Mouse (Mus musculus): ENCODE measurements around the gene Tbxas1. TPM values are rescaled to one million over a fixed set of nuclear protein-coding genes. Genes with fewer than 3 reads are reported as not detected.

Gene Tbxas1
- total RNA-seq, 2 experiments from 2014 or later: 0.79 to 0.81 TPM

GRCm38 (mm10) chr6:38918728-38919127 is 43.5 kb downstream of the Tbxas1 start:
- intact Hi-C loops (cut with DNase I): no loop called here
- no peak for DNase-seq

GRCm38 (mm10) chr6:38919135-38919740 is 44.0 kb downstream of the Tbxas1 start:
- no peak for DNase-seq
- intact Hi-C loops (cut with DNase I): no loop called here

GRCm38 (mm10) chr6:38920141-38920540 is 44.9 kb downstream of the Tbxas1 start:
- intact Hi-C loops (cut with DNase I): no loop called here
- DNase-seq: no peak

- intact Hi-C loops (cut with DNase I): no loop called here
- no peak for DNase-seq
Observed at GRCm38 (mm10) chr6:38921095-38921809, 46.0 kb downstream of the Tbxas1 start.

GRCm38 (mm10) chr6:38921810-38922116 is 46.6 kb downstream of the Tbxas1 start:
- intact Hi-C loops (cut with DNase I): no loop called here
- DNase-seq: no peak

GRCm38 (mm10) chr6:38922517-38922916 is 47.3 kb downstream of the Tbxas1 start:
- no peak for DNase-seq
- intact Hi-C loops (cut with DNase I): no loop called here

- no peak for DNase-seq
- intact Hi-C loops (cut with DNase I): no loop called here
Observed at GRCm38 (mm10) chr6:38923450-38923849, 48.2 kb downstream of the Tbxas1 start.

- intact Hi-C loops (cut with DNase I): no loop called here
Observed at GRCm38 (mm10) chr6:38923870-38924817, 48.9 kb downstream of the Tbxas1 start.

GRCm38 (mm10) chr6:38925719-38926118 is 50.5 kb downstream of the Tbxas1 start:
- no peak for DNase-seq
- intact Hi-C loops (cut with DNase I): loop anchor here (5.0 kb wide), 1 partner anchor 142 kb away; no protein-coding TSS in a partner anchor

More at GRCm38 (mm10) chr6:38923870-38924817, 48.9 kb downstream of the Tbxas1 start:
- DNase-seq: no peak

GRCm38 (mm10) chr6:38926135-38926962 is 51.1 kb downstream of the Tbxas1 start:
- intact Hi-C loops (cut with DNase I): loop anchor here (5.0 kb wide), 1 partner anchor 141 kb away; no protein-coding TSS in a partner anchor
- no peak for DNase-seq

GRCm38 (mm10) chr6:38926963-38927361 is 51.8 kb downstream of the Tbxas1 start:
- intact Hi-C loops (cut with DNase I): loop anchor here (5.0 kb wide), 1 partner anchor 140 kb away; no protein-coding TSS in a partner anchor
- DNase-seq: no peak

GRCm38 (mm10) chr6:38928489-38928888 is 53.3 kb downstream of the Tbxas1 start:
- no peak for DNase-seq

GRCm38 (mm10) chr6:38936009-38936408 is 60.8 kb downstream of the Tbxas1 start:
- intact Hi-C loops (cut with DNase I): no loop called here
- DNase-seq: no peak

More at GRCm38 (mm10) chr6:38928489-38928888, 53.3 kb downstream of the Tbxas1 start:
- intact Hi-C loops (cut with DNase I): loop anchor here (5.0 kb wide), 1 partner anchor 139 kb away; no protein-coding TSS in a partner anchor

GRCm38 (mm10) chr6:38938421-38938820 is 63.2 kb downstream of the Tbxas1 start:
- intact Hi-C loops (cut with DNase I): no loop called here
- DNase-seq: no peak

GRCm38 (mm10) chr6:38939096-38939495 is 63.9 kb downstream of the Tbxas1 start:
- intact Hi-C loops (cut with DNase I): no loop called here
- no peak for DNase-seq

GRCm38 (mm10) chr6:38941016-38941415 is 65.8 kb downstream of the Tbxas1 start:
- no peak for DNase-seq

GRCm38 (mm10) chr6:38942771-38943170 is 67.6 kb downstream of the Tbxas1 start:
- intact Hi-C loops (cut with DNase I): no loop called here
- no peak for DNase-seq

More at GRCm38 (mm10) chr6:38941016-38941415, 65.8 kb downstream of the Tbxas1 start:
- intact Hi-C loops (cut with DNase I): no loop called here

GRCm38 (mm10) chr6:38944392-38944791 is 69.2 kb downstream of the Tbxas1 start:
- intact Hi-C loops (cut with DNase I): no loop called here
- DNase-seq: no peak

GRCm38 (mm10) chr6:38944826-38945225 is 69.6 kb downstream of the Tbxas1 start:
- intact Hi-C loops (cut with DNase I): no loop called here
- no peak for DNase-seq

GRCm38 (mm10) chr6:38945681-38946080 is 70.5 kb downstream of the Tbxas1 start:
- intact Hi-C loops (cut with DNase I): no loop called here
- DNase-seq: no peak

All from gastrocnemius, postnatal 36 days (tissue).